Mouse (Mus musculus) CD4-positive, CD25-positive, alpha-beta regulatory T cell, adult 2 months (primary cell): ENCODE results near the gene Megf9.

Source experiments
- DNase-seq: peaks from one replicate; pipeline ENCODE4 v3.0.0-alpha.2; 2012; ENCODE audit warnings: low read depth, low spot score

Gene Megf9

GRCm38 (mm10) chr4:70446774-70447173 lies 88.0 kb downstream of the Megf9 start:
- DNase-seq, result no peak

GRCm38 (mm10) chr4:70420202-70420601 lies 114.6 kb downstream of the Megf9 start:
- no peak for DNase-seq

GRCm38 (mm10) chr4:70412126-70412525 lies 122.7 kb downstream of the Megf9 start:
- no peak for DNase-seq

GRCm38 (mm10) chr4:70409994-70410721 lies 124.6 kb downstream of the Megf9 start, which contains the start of gene Cdk5rap2:
TSS of gene Cdk5rap2 (minus strand) at chr4:70410443.
- DNase-seq, result peak; percentile 97

- DNase-seq, result no peak
These were observed 125.3 kb downstream of the Megf9 start for GRCm38 (mm10) chr4:70409456-70409855.

- no peak for DNase-seq
These were observed 132.5 kb downstream of the Megf9 start for GRCm38 (mm10) chr4:70402109-70402819.

GRCm38 (mm10) chr4:70399476-70399875 lies 135.3 kb downstream of the Megf9 start:
- DNase-seq, result no peak

GRCm38 (mm10) chr4:70399074-70399473 lies 135.7 kb downstream of the Megf9 start:
- DNase-seq, result no peak

- no peak for DNase-seq
These were observed 136.7 kb downstream of the Megf9 start for GRCm38 (mm10) chr4:70398088-70398487.

GRCm38 (mm10) chr4:70396701-70397100 lies 138.1 kb downstream of the Megf9 start:
- DNase-seq, result no peak

- no peak for DNase-seq
These were observed 140.1 kb downstream of the Megf9 start for GRCm38 (mm10) chr4:70394736-70395135.

GRCm38 (mm10) chr4:70391760-70392372 lies 142.9 kb downstream of the Megf9 start:
- no peak for DNase-seq

- no peak for DNase-seq
These were observed 143.7 kb downstream of the Megf9 start for GRCm38 (mm10) chr4:70391073-70391472.

GRCm38 (mm10) chr4:70386206-70386605 lies 148.6 kb downstream of the Megf9 start:
- DNase-seq, result no peak

- no peak for DNase-seq
These were observed 157.4 kb downstream of the Megf9 start for GRCm38 (mm10) chr4:70377359-70377758.
